Mouse (Mus musculus): ENCODE measurements around the gene Mark4.

Gene Mark4

GRCm38 (mm10) chr7:19470308-19470707 is 11.7 kb upstream of the Mark4 start:
- DNase-seq (ENCODE audit: low spot score in 2 of 2) = no peak

- DNase-seq (ENCODE audit: low spot score in 2 of 2) = no peak
Observed at GRCm38 (mm10) chr7:19469404-19469803, 10.8 kb upstream of the Mark4 start.

GRCm38 (mm10) chr7:19468279-19468678 is 9.7 kb upstream of the Mark4 start:
- no peak for DNase-seq (ENCODE audit: low spot score in 2 of 2)

- no peak for DNase-seq (ENCODE audit: low spot score in 2 of 2)
Observed at GRCm38 (mm10) chr7:19467638-19468037, 9.0 kb upstream of the Mark4 start.

- no peak for DNase-seq (ENCODE audit: low spot score in 2 of 2)
Observed at GRCm38 (mm10) chr7:19466602-19467145, 8.1 kb upstream of the Mark4 start.

GRCm38 (mm10) chr7:19464367-19465307 is 6.0 kb upstream of the Mark4 start:
- no peak for DNase-seq (ENCODE audit: low spot score in 2 of 2)

- DNase-seq (ENCODE audit: low spot score in 2 of 2) = no peak
Observed at GRCm38 (mm10) chr7:19462884-19463381, 4.3 kb upstream of the Mark4 start, which contains the start of gene Exoc3l2. Gene Exoc3l2 (plus strand): TSS chr7:19463331.

GRCm38 (mm10) chr7:19462443-19462842 is 3.8 kb upstream of the Mark4 start:
- DNase-seq (ENCODE audit: low spot score in 2 of 2) = no peak

- DNase-seq (ENCODE audit: low spot score in 2 of 2) = peak; percentile 53 to 85
Observed at GRCm38 (mm10) chr7:19461488-19461887, 2.9 kb upstream of the Mark4 start.

GRCm38 (mm10) chr7:19460500-19460899 is 1.9 kb upstream of the Mark4 start:
- DNase-seq (ENCODE audit: low spot score in 2 of 2) = no peak

GRCm38 (mm10) chr7:19459144-19459870 is 686 bp upstream of the Mark4 start:
- no peak for DNase-seq (ENCODE audit: low spot score in 2 of 2)

GRCm38 (mm10) chr7:19458072-19458486 is 542 bp downstream of the Mark4 start:
- peak; percentile 33 to 53 for DNase-seq (ENCODE audit: low spot score in 2 of 2)

- DNase-seq (ENCODE audit: low spot score in 2 of 2) = no peak
Observed at GRCm38 (mm10) chr7:19457414-19458071, 1.1 kb downstream of the Mark4 start.

GRCm38 (mm10) chr7:19456628-19457027 is 2.0 kb downstream of the Mark4 start:
- no peak for DNase-seq (ENCODE audit: low spot score in 2 of 2)

- DNase-seq (ENCODE audit: low spot score in 2 of 2) = no peak
Observed at GRCm38 (mm10) chr7:19455819-19456495, 2.7 kb downstream of the Mark4 start.

GRCm38 (mm10) chr7:19455186-19455585 is 3.4 kb downstream of the Mark4 start:
- no peak for DNase-seq (ENCODE audit: low spot score in 2 of 2)

GRCm38 (mm10) chr7:19449165-19449564 is 9.5 kb downstream of the Mark4 start:
- no peak for DNase-seq (ENCODE audit: low spot score in 2 of 2)

GRCm38 (mm10) chr7:19447689-19448088 is 10.9 kb downstream of the Mark4 start:
- no peak for DNase-seq (ENCODE audit: low spot score in 2 of 2)

GRCm38 (mm10) chr7:19444801-19445200 is 13.8 kb downstream of the Mark4 start:
- no peak for DNase-seq (ENCODE audit: low spot score in 2 of 2)

- peak; percentile 60 to 82 for DNase-seq (ENCODE audit: low spot score in 2 of 2)
Observed at GRCm38 (mm10) chr7:19443344-19443743, 15.3 kb downstream of the Mark4 start.
